Mouse (Mus musculus): ENCODE results near the gene Defb9.
"Not testable (repeated sequence)": the region's sequence is repeated elsewhere in the genome, so short reads cannot be mapped to it uniquely, and the experiment has no call there.

Defb9 gene

GRCm38 (mm10) chr8:21885321-21885720, at the start of gene Defb9:
TSS of gene Defb9 (minus strand) at chr8:21885421.
- DNase-seq (ENCODE audit: low spot score): not testable (repeated sequence)

- DNase-seq (ENCODE audit: low spot score): no peak
Measured at GRCm38 (mm10) chr8:21932610-21933009, 47.4 kb upstream of the Defb9 start, which contains the start of gene Defb15. TSS of gene Defb15 (minus strand) at chr8:21932710.

DNA sequence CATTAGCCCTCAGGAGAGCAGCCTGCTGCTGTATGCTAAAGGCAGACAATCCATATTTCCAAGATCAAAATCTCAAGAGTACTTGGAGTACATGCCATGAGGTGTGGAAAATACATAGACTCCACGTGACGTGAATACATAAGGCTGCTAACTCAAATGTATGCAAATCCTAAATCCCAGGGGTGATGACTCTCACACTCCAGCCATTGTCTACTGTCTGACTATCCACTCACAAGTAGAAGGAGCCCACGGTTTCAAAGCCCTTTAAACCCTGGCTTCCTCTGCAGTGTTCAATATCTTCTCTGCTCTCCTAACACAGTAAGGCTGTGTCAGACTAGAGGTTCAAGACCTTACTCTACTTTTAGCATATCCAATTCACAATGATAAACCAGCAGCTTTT, 45.5 kb upstream of the Defb9 start:
- DNase-seq (ENCODE audit: low spot score): not testable (repeated sequence)

DNA sequence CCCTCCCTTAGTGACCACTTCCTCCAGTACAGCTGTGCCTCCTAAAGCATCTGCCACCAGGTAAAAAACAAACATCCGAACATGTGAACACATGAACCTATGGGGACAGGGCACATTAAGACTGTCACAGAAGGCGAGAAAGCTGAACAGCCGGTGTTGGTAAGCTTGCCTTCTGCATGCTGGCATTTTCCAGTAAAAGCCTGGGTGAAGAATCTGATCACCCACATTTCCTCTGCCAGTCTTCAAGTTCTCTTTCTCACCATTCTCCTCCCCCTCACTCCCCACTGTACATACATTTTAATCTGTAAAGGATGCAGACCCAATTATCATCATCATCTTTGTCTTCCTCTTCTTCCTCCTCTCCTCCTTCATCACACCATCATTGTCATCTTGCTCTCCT, 30.4 kb upstream of the Defb9 start:
- DNase-seq (ENCODE audit: low spot score): no peak

GRCm38 (mm10) chr8:21912554-21912953, 27.3 kb upstream of the Defb9 start:
- DNase-seq (ENCODE audit: low spot score): no peak

DNA sequence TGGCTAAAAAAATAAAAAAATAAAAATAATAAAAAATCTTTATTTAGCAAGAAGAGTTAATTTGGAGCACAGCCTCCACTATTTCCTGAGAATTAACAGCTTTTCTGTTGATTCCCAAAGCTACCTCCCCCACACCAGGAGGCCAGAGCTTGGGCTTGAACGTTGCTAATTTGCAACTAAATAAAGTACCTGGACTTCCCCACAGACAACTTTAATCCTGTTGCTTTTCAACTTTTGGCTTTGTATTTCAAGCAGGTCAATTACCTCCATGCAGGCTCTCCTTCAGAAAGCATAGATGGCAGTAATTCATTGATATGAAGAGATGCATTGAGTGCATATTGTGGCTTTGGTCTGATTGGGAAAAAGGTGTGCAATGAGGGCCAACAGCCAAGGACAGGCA, 26.7 kb upstream of the Defb9 start:
- no peak for DNase-seq (ENCODE audit: low spot score)

- not testable (repeated sequence) for DNase-seq (ENCODE audit: low spot score)
Measured at GRCm38 (mm10) chr8:21906290-21906689, 21.1 kb upstream of the Defb9 start, which contains the start of gene Defb11. TSS of gene Defb11 (minus strand) at chr8:21906412.

GRCm38 (mm10) chr8:21858586-21858985, 26.6 kb downstream of the Defb9 start, which contains the start of gene Defb10:
TSS of gene Defb10 (plus strand) at chr8:21858901.
- not testable (repeated sequence) for DNase-seq (ENCODE audit: low spot score)
